Mouse (Mus musculus): ENCODE measurements around the gene Madd.
"Not testable (repeated sequence)": the region's sequence is repeated elsewhere in the genome, so short reads cannot be mapped to it uniquely, and the experiment has no call there.

The Madd gene

GRCm38 (mm10) chr2:91125101-91125500 is 58.5 kb downstream of the Madd start:
- DNase-seq (ENCODE audit: low spot score), result no peak

DNA sequence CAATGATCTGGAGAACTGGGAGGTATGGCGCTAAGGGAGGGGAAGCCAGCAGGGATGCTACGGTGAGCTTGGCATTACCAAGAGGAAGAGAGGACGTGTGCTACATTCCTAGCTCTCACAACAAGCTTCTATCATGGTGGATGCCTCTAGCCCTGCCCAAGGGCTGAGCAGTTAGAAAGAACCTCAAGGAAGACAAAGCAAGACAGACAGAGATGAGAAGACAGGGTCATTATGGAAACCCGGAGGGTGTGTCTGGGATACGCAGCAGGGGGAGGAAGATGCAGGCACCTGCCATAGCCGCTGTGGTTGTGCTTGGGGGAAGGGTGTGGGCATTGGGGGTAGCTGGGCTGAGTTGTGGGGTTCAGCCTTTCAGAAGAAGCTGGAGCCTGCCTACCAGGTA is 60.1 kb downstream of the Madd start:
- DNase-seq (ENCODE audit: low spot score), result no peak

DNA sequence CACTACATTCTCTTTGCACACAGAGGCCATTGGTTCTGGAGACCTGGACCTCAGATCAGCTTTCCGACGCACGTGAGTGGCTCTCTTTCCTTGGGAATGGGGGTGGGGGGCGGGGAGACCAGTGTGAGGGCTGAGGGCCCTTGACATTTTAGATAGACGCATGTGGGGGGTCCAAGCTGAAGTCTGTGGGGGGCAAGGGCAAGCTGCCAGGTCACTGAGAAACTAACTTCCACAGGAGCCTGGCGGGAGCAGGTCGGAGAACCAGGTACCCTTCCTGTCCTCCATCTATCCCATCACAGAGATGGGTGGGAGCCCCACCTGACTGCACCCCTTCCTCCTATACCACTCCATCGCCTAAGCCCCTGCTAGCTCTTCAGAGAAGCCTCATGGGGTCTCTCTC is 62.1 kb downstream of the Madd start:
- no peak for DNase-seq (ENCODE audit: low spot score)

- DNase-seq (ENCODE audit: low spot score), result no peak
Measured at GRCm38 (mm10) chr2:91121011-91121410, 62.6 kb downstream of the Madd start.

GRCm38 (mm10) chr2:91120261-91120671 is 63.4 kb downstream of the Madd start:
- DNase-seq (ENCODE audit: low spot score), result no peak

DNA sequence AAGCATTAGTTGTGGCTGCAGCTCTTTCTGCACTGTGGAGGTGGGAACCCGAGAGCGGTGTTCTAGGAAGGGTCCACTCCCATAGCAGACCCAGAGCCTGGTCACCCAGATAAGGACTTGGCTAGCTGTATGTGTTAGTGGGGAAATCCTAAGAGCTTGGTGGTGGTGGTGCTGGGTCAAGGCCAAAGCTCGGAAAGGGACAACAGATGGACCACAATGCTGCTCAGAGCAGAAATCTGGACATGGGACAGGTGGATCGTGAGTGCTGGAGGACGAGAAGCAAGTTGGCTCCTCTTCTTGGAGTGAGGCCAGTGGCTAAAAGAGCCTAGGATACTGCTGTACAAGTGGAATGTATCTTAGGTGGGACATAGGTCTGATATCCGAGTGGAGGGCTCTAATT is 64.1 kb downstream of the Madd start:
- no peak for DNase-seq (ENCODE audit: low spot score)

GRCm38 (mm10) chr2:91119061-91119460 is 64.6 kb downstream of the Madd start:
- no peak for DNase-seq (ENCODE audit: low spot score)

DNA sequence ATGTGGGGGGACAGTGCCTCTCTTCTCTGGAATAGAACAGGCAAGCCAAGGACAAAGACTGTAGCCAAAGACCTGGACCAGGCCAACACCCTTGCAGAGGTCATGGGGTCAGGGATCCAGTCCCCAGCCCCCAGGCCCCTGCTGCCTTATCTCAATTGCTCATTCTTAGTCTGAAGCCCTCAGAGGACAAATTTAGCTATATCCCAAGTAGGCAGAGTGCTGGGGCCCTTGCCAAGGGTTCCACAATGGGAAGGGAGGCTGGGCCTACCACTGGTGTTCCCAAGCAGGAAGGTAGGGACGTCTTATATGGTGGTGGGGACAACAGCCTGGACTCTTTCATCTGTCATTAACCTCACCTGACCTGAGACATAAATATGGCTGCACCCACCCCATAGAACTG is 65.0 kb downstream of the Madd start:
- no peak for DNase-seq (ENCODE audit: low spot score)

DNA sequence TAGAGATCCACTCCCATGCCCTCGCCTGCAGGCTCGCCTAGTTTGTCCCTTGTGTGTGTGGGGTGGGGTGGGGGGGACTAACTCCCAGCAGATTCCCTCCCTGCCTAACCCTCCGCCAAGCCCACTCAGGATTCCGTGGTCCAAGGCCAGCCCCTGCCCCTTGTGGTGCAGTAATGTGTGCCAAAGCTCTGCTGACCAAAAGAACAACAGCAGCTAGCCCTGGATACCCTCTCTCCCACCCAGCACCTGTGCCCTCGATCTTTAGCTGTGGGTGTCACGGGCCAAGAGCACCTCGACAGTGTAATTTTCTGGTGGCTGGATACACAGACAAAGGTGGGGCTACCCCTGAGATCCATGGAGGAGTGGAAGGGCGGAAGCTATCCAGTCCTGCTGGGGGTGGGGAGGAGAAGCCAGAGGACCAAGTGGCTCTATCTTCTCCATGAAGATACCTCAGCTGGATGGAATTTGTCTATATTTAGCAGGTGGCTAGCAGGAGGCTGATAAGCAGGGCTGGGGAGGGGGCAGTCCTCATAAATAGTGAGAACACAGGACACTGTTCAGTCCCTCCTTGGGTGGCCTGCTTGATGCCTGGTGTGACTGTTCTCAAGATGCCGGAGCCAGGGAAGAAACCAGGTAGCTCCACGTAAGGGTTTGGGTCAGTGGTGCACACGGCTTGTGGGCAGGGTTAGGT is 65.9 kb downstream of the Madd start, which contains the start of gene Mybpc3:
Mybpc3 (plus strand) TSS at position 560 of the 691 bp plus-strand sequence.
- no peak for DNase-seq (ENCODE audit: low spot score)

DNA sequence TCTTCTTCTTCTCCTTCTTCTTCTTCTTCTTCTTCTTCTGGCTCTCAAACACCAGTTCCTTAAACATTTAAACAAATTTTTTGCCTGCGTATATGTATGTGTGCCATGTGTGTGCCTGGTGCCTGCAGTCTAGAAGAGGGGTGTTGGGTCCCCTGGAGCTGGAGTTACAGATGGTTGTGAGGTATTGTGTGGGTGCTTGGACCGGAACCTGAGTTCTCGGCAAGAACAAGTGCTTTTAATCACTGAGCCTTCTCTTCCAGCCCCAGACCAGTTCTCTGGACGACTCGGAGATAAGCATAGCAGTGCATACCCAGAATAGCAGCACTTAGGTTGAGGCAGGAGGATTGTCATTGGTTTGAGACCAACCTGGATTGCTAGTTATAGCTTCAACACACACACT is 66.8 kb downstream of the Madd start:
- no peak for DNase-seq (ENCODE audit: low spot score)

DNA sequence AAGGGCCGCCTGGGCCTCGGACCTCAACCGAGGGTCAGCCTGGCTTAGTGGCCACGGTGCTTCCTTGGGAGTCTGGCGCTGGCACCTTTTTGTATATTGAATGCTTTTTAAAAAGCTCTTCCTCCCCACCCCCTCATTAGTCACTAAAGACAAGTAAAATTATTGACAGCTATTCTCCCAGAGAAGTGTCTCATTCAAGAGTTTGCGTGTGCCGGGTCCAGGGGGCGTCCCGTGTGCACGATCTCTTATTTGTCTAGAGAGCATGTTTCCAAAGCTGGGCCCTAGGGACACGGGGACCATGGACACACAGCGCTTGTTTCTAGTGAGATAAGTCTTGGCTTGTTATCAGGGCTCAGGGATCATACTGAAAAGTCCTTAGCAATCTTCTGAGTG is 68.1 kb downstream of the Madd start:
- no peak for DNase-seq (ENCODE audit: low spot score)

DNA sequence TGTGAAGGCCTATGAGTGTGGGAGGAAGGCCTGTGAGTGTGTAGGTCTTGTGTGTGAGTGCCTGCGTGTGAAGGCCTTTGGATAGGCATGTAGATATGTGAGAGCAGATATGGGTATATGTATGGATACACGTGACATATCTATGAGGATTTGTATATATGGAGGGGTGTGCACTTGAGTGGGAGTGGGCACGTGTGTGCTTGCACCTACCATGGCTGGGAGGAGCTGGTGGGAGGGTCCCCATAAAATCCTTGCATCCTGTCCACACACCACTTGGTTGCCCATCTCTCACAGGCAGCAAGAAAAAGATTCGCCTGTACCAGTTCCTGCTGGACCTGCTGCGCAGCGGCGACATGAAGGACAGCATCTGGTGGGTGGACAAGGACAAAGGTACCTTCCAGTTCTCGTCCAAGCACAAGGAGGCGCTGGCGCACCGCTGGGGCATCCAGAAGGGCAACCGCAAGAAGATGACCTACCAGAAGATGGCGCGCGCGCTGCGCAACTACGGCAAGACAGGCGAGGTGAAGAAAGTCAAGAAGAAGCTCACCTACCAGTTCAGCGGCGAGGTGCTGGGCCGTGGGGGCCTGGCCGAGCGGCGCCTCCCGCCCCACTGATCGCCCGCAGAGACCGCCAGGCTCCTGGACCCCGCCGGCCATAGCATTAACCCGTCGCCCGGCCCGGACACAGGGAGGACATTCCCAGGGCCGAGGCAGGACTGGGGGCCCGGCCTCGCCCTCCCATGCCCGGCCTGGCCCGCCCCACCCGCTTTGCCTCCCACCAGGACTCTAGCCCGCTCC is 68.7 kb downstream of the Madd start:
- DNase-seq (ENCODE audit: low spot score), result peak; percentile 87

- no peak for DNase-seq (ENCODE audit: low spot score)
Measured at GRCm38 (mm10) chr2:91113852-91114251, 69.8 kb downstream of the Madd start.

DNA sequence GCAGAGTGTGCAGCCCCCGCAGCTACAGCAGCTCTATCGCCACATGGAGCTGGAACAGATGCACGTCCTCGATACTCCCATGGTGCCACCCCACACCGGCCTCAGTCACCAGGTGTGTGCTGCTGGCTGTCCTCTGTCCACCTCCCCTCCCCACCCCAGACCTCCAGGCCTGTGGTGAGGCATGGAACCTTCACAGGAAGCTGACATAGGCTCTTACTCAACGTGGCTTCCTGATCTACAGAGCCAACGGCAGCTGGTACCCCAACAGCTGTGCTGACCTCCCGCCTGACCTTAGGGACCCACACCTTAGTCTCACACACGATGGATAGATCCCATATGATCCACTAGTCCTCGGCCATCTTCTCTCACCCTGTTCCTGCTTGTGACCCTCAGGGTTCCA is 70.3 kb downstream of the Madd start:
- no peak for DNase-seq (ENCODE audit: low spot score)

DNA sequence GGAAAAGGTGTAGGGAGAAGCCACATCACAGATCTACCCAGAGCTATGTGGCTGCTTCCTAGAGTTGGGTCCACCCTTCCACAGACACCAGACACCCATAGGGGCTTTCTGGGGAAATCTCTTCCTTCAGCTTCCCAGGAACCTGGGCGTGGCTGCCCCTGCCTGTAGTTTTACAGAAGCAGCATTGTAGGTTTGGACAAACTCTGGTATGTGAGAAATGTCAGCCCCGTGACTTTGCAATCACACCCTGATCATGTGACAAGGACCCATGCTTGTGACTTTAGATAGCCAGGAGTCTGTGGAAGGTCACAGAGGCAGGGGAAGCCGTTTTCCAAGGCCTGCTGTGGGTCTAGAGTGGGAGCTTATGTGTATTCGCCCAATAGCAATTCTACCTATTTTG is 71.1 kb downstream of the Madd start:
- no peak for DNase-seq (ENCODE audit: low spot score)

GRCm38 (mm10) chr2:91111832-91112231 is 71.8 kb downstream of the Madd start:
- not testable (repeated sequence) for DNase-seq (ENCODE audit: low spot score)

GRCm38 (mm10) chr2:91110429-91110828 is 73.2 kb downstream of the Madd start:
- no peak for DNase-seq (ENCODE audit: low spot score)

DNA sequence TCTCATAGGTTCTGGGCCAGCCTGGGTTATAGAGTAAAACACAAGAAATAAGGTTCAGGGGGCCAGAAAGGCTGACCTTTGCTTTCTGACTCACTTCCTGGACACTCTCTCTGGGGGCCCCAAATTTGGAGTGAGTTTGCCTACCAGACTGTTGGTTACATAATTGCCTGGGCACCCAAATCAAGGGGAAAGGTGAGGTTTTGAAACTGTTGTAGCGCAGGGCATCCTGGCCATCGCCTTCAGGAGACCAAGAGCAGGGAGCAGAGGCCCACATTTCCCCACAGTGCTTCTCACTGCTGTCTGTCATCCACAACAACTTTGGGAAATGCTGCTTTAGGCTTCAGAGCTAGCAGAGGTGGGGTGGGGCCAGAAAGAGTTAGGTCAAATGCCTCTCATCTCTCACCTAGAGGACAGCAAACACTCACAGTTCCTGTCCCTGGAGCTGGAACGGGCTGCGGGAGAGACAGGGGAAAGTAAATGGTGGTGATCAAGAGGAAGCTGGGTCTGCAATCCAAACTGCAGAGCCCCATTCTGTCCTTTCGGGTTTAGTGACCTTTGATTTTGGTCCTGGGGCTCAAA is 73.7 kb downstream of the Madd start:
- DNase-seq (ENCODE audit: low spot score), result no peak

GRCm38 (mm10) chr2:91109241-91109640 is 74.4 kb downstream of the Madd start:
- DNase-seq (ENCODE audit: low spot score), result no peak

DNA sequence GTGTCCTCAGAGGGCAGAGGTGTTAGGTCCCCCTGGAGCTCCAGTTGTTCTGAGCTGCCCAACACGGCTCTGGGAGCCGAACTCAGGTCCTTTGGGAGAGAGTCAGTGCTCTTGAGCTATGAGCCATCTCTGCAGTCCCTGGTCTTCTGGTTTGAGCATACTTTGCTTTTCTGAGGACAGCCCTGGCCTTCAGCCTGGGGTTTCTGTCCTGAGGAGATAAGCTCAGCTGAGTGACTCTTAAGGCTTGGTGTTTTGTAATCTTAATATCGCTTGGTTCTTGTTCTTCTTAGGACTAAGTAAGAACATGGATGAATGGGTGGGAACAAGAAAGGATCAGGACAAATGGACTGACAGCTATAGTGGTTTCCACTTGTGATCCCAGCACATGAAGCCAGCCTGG is 75.5 kb downstream of the Madd start:
- no peak for DNase-seq (ENCODE audit: low spot score)

GRCm38 (mm10) chr2:91101124-91101740 is 82.4 kb downstream of the Madd start:
- DNase-seq (ENCODE audit: low spot score), result peak; percentile 72

DNA sequence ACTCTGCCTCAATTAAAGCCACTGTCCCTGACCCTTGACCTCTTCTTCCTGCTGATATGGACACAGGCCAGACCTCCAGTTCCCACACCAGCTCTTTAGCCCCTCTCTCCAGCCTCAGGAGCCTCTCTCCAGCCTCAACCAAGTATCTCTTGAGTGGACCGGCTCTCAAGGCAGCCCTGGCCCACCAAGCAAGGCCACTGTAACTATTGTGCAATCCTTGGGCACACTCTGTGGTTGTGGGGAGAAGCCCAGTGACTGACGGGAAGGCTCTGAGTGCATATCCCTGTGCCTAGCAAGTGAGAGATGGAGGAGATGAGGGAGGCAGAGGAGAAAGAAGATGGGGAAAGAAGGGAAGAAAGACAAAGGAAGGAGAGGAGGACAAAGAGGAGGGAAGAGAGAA is 85.5 kb downstream of the Madd start:
- DNase-seq (ENCODE audit: low spot score), result peak; percentile 60

DNA sequence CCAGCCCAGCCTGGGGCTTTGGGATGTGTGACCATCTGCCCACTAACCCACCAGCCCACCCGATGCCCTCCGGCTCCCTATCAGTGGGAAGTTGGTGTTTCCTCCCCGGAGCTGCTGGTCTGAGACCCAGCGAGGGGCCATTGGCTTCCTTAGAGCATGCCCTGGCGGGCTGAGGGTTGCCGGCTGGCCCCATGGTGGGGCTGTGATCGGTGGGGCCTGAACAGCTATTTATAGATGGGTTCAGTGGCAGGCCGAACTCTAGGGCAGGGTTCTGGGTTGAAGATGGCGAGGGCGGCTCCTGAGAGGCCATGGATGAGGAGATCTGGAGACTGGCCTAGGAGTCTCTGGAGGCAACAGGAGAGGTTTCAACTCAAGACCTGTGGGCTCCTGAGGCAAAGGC is 86.6 kb downstream of the Madd start:
- DNase-seq (ENCODE audit: low spot score), result no peak

Measured in ovary, adult 18-20 months (tissue).